Mouse (Mus musculus): ENCODE results near the gene Ascl5. TPM values are rescaled to one million over a fixed set of nuclear protein-coding genes. Genes with fewer than 3 reads are reported as not detected.

Gene Ascl5
- not detected in 2 replicates for polyA plus RNA-seq (2012; ENCODE audit: low replicate concordance)

DNA sequence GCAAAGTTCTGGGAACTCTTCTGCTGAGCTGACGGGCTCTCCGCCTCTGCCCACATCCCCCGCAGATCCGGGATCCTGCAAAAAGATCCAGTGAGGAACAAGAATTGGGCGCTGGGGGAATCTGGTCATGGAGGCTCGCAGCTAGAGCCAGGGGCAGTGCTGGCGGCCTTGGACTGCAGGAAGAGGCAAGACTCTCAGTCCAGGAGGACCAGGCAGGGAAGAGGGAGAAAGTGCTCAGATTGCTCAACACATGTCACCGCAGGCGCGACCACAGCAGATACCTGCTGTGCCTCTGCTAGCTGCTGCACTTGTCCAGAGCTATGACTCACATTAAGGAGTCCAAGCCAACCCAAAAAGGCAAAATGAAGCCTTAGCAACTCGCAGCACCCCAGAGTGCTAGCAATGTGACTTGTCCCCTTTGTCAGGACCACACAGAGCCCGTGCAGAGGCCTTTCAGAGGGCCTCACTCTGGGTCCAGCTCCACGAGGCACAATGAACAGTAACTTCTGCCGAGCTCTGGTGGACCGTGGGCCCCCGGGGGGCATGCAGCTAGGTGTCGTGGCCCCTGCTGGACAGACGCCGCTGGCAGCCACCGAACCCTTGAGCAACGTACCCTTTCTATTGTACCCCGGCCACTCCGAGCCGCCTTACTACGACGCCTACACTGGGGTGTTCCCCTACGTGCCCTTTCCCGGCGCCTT, at the start of gene Ascl5:
TSS of gene Ascl5 (plus strand) at position 493 of the 701 bp plus-strand sequence.

GRCm38 (mm10) chr1:136006292-136006748, 44.3 kb upstream of the Ascl5 start, which contains the start of gene Igfn1:
Gene Igfn1, minus strand, starts transcription at chr1:136006342.

GRCm38 (mm10) chr1:136007211-136008158, 43.1 kb upstream of the Ascl5 start, which contains the start of gene Tmem9:
Gene Tmem9, plus strand, starts transcription at chr1:136008150.

GRCm38 (mm10) chr1:136052547-136052946, 1.9 kb downstream of the Ascl5 start, which contains the start of gene Cacna1s:
Gene Cacna1s, plus strand, starts transcription at chr1:136052750.

Other genes with a start within 250 kb of the Ascl5 start
- gene Lad1, start 232.2 kb upstream of the Ascl5 start, polyA plus RNA-seq (2012; ENCODE audit: low replicate concordance), result 3.9 and 6.1 TPM in 2 replicates
- 0.13 and 0.20 TPM in 2 replicates for gene Tnnt2, start 214.4 kb upstream of the Ascl5 start, polyA plus RNA-seq (2012; ENCODE audit: low replicate concordance)
- gene Pkp1, start 131.6 kb upstream of the Ascl5 start, polyA plus RNA-seq (2012; ENCODE audit: low replicate concordance), result not detected in 2 replicates
- gene Igfn1, start 44.5 kb upstream of the Ascl5 start, polyA plus RNA-seq (2012; ENCODE audit: low replicate concordance), result 0.02 and 0.03 TPM in 2 replicates
- gene Tmem9, start 42.7 kb upstream of the Ascl5 start, polyA plus RNA-seq (2012; ENCODE audit: low replicate concordance), result 7.1 and 12.5 TPM in 2 replicates
- 11.2 and 17.2 TPM in 2 replicates for gene Cacna1s, start 1.9 kb downstream of the Ascl5 start, polyA plus RNA-seq (2012; ENCODE audit: low replicate concordance)
- gene Kif21b, start 80.6 kb downstream of the Ascl5 start, polyA plus RNA-seq (2012; ENCODE audit: low replicate concordance), result 110 and 148 TPM in 2 replicates
- not detected in 2 replicates for gene Mroh3, start 162.0 kb downstream of the Ascl5 start, polyA plus RNA-seq (2012; ENCODE audit: low replicate concordance)
- gene Inava, start 183.5 kb downstream of the Ascl5 start, polyA plus RNA-seq (2012; ENCODE audit: low replicate concordance), result 0.19 and 0.29 TPM in 2 replicates
- gene Gpr25, start 210.1 kb downstream of the Ascl5 start, polyA plus RNA-seq (2012; ENCODE audit: low replicate concordance), result 5.3 and 17.4 TPM in 2 replicates

All from hematopoietic multipotent progenitor cell, adult 10-12 weeks (in vitro differentiated cells).